Mouse (Mus musculus): ENCODE measurements at regions not wholly inside any gene's neighbourhood (a gene's known extent, or its start where the extent isn't known, plus 50 kb on each side); places are given as distances from the start of the nearest gene placed in this dataset.

- DNase-seq (ENCODE audit: low spot score) = no peak
- Histone ChIP-seq H3K4me3 (no peak overlapping the region), H3K4me1 (no peaks in the 10 kb centered on the region), H3K27ac (no peak overlapping the region), H3K27me3 (ENCODE audit: low read depth, poor library complexity, severe bottlenecking) (no peaks in the 10 kb centered on the region), H3K36me3 (no peaks in the 10 kb centered on the region), H3K9me3 (replicated peaks) (no peaks in the 10 kb centered on the region)
- WGBS = 98% methylated on average over 2 of the region's 2 CpGs
Observed at GRCm38 (mm10) chr8:56789549-56790270, 238.8 kb downstream of the Fbxo8 start.

- H3K36me3 ChIP-seq = no peaks in the 10 kb centered on the region
- no peak overlapping the region for H3K4me3 ChIP-seq
- no peaks in the 10 kb centered on the region for H3K27me3 ChIP-seq (ENCODE audit: low read depth, poor library complexity, severe bottlenecking)
- no peaks in the 10 kb centered on the region for H3K9me3 ChIP-seq (replicated peaks)
- peak; percentile 63 for DNase-seq (ENCODE audit: low spot score)
- 0 out of 2 replicates have a peak overlapping the region, but pooled peaks have one; percentile 19 for H3K27ac ChIP-seq
- WGBS = 26% methylated on average over 5 of the region's 5 CpGs
- H3K4me1 ChIP-seq = peaks cover 37% of the 10 kb centered on the region
Observed at GRCm38 (mm10) chr8:56832651-56833050, 281.8 kb downstream of the Fbxo8 start.

- H3K27ac ChIP-seq = peak overlapping the region; percentile 71
- H3K36me3 ChIP-seq = no peaks in the 10 kb centered on the region
- H3K9me3 ChIP-seq (replicated peaks) = no peaks in the 10 kb centered on the region
- no peak overlapping the region; the same call in 1 of the 2 replicates for H3K4me3 ChIP-seq
- peaks cover 41% of the 10 kb centered on the region for H3K4me1 ChIP-seq
- WGBS = 33% methylated on average over 4 of the region's 4 CpGs
- no peaks in the 10 kb centered on the region for H3K27me3 ChIP-seq (ENCODE audit: low read depth, poor library complexity, severe bottlenecking)
- no peak for DNase-seq (ENCODE audit: low spot score)
Observed at GRCm38 (mm10) chr8:56833129-56833528, 282.2 kb downstream of the Fbxo8 start.

DNA sequence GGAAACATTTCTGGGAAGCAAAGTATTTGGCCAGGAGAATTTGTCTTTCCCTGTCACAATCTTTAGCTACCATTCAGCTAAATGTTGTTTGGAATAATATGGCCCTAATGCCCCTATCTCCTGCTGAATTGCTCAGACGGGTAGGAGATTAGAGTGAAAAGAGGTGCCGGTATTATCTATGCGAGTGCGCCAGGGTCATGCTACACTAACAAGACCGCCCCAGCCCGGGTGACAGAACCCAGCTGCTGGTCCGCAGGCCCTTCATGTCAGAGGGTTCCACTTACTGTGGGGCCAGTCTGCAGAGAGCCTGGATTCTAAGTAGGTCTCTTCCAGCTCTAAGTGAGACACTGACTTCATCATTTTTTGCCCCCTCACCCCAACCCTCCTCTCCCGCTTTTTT is 332.6 kb downstream of the Fbxo8 start:
- H3K9me3 ChIP-seq (replicated peaks) = no peaks in the 10 kb centered on the region
- H3K27me3 ChIP-seq (ENCODE audit: low read depth, poor library complexity, severe bottlenecking) = no peaks in the 10 kb centered on the region
- 0 out of 2 replicates have a peak overlapping the region, but pooled peaks have one; percentile 10 for H3K27ac ChIP-seq
- 0 out of 2 replicates have a peak, but pooled peaks cover 4% of the 10 kb centered on the region for H3K4me1 ChIP-seq
- WGBS = 19% methylated on average over 8 of the region's 8 CpGs
- H3K36me3 ChIP-seq = no peaks in the 10 kb centered on the region
- DNase-seq (ENCODE audit: low spot score) = peak; percentile 36
- no peak overlapping the region for H3K4me3 ChIP-seq

DNA sequence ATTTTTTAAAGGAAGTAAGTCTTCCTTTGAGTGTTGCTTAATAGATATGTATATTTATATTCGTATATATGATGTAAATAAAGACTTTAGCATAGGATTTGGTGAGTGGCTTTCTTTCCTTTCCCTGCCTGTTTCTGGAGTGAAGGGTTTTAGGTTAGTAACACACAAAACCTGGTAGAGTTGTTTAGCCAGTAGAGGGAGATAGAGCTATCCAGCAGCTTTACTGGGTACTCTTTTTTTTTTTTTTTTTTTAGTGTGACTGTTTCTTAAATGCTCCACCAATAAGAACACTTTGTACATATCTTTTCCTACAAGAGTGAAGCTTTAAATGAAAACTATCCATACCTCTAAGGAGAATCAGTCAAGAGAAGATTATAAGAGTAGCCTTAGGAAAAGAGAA is 333.3 kb downstream of the Fbxo8 start:
- 10% methylated on average over 1 of the region's 1 CpGs for WGBS
- H3K4me3 ChIP-seq = no peak overlapping the region
- 0 out of 2 replicates have a peak, but pooled peaks cover 4% of the 10 kb centered on the region for H3K4me1 ChIP-seq
- no peaks in the 10 kb centered on the region for H3K9me3 ChIP-seq (replicated peaks)
- no peak overlapping the region for H3K27ac ChIP-seq
- no peaks in the 10 kb centered on the region for H3K36me3 ChIP-seq
- DNase-seq (ENCODE audit: low spot score) = no peak
- H3K27me3 ChIP-seq (ENCODE audit: low read depth, poor library complexity, severe bottlenecking) = no peaks in the 10 kb centered on the region

DNA sequence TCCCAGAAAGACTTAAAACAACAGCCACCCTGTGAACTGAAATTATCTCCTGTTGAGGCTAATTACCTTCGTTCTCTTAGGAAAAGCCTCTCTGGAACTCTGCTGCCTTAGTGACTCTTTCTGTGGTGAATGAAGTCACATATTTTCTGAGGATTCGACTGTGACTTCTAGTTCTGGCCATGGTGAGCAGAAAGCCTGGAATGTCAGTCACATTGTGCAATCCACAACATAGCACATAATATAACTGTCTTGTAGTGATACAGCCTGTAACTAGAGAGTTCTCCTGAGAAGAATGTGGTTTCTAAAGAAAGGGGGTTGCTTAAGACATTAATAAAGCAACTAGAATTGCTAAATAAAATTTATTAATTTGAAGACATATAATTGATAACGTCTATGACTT is 342.7 kb downstream of the Fbxo8 start:
- no peak for DNase-seq (ENCODE audit: low spot score)
- H3K36me3 ChIP-seq = no peaks in the 10 kb centered on the region
- H3K4me3 ChIP-seq = no peak overlapping the region
- WGBS = 50% methylated on average over 3 of the region's 3 CpGs
- H3K4me1 ChIP-seq = peaks cover 7% of the 10 kb centered on the region
- H3K9me3 ChIP-seq (replicated peaks) = no peaks in the 10 kb centered on the region
- no peak overlapping the region for H3K27ac ChIP-seq
- H3K27me3 ChIP-seq (ENCODE audit: low read depth, poor library complexity, severe bottlenecking) = no peaks in the 10 kb centered on the region

DNA sequence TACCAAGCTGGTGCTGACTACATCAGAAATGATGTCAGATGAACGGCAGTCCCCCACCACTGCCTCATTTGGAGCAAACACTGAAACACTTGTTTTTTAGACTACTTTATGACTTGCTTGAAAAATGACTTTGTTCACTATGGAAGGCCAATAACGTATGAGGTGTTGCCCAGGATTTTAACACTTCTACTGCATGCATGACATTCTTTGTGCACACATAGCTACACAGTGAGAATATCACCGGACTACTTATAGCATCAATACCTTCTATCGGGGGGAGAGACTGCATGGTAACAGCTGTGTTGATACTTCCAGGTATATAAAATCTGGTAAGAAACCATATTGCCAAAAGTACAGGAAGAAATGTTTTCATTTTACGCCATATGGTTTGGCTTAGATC is 364.5 kb downstream of the Fbxo8 start:
- peak; percentile 54 for DNase-seq (ENCODE audit: low spot score)
- H3K27me3 ChIP-seq (ENCODE audit: low read depth, poor library complexity, severe bottlenecking) = no peaks in the 10 kb centered on the region
- no peaks in the 10 kb centered on the region for H3K36me3 ChIP-seq
- WGBS = 46% methylated on average over 5 of the region's 5 CpGs
- no peak overlapping the region for H3K4me3 ChIP-seq
- peaks cover 24% of the 10 kb centered on the region for H3K4me1 ChIP-seq
- H3K27ac ChIP-seq = peak overlapping the region; percentile 76
- no peaks in the 10 kb centered on the region for H3K9me3 ChIP-seq (replicated peaks)

GRCm38 (mm10) chr8:56915989-56916388 is 365.1 kb downstream of the Fbxo8 start:
- Histone ChIP-seq H3K4me3 (peak overlapping the region; percentile 15; the same call in 1 of the 2 replicates), H3K9me3 (replicated peaks) (no peaks in the 10 kb centered on the region), H3K4me1 (peaks cover 24% of the 10 kb centered on the region), H3K36me3 (no peaks in the 10 kb centered on the region), H3K27ac (peak overlapping the region; percentile 76), H3K27me3 (ENCODE audit: low read depth, poor library complexity, severe bottlenecking) (no peaks in the 10 kb centered on the region)
- WGBS = 40% methylated on average over 5 of the region's 5 CpGs
- DNase-seq (ENCODE audit: low spot score) = peak; percentile 48

DNA sequence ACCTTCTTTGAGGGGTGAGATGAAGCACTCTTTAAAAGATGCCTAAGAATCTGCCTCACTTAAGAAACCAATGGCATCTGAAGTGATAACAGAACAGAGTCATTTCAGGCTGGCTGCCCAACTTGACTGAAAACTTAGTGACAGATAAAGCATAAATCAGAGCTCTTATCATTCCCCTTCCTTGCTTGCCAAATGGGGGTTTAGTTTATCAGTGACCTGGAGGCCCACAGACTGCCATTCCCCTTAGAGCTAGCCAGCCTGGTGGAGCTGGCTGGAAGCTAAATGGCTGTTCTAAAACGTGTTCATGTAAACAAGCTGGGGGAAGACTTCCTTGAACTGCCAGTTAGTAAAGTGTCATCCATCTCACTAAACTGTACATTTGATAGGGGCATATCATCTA is 373.8 kb downstream of the Fbxo8 start:
- H3K27ac ChIP-seq = no peak overlapping the region
- 0 out of 2 replicates have a peak, but pooled peaks cover 6% of the 10 kb centered on the region for H3K27me3 ChIP-seq (ENCODE audit: low read depth, poor library complexity, severe bottlenecking)
- 0% methylated on average over 1 of the region's 1 CpGs for WGBS
- no peak overlapping the region for H3K4me3 ChIP-seq
- no peak for DNase-seq (ENCODE audit: low spot score)
- peaks cover 8% of the 10 kb centered on the region; the same call in 1 of the 2 replicates for H3K4me1 ChIP-seq
- no peaks in the 10 kb centered on the region for H3K36me3 ChIP-seq
- no peaks in the 10 kb centered on the region for H3K9me3 ChIP-seq (replicated peaks)

- no peak for DNase-seq (ENCODE audit: low spot score)
- H3K27me3 ChIP-seq (ENCODE audit: low read depth, poor library complexity, severe bottlenecking) = 0 out of 2 replicates have a peak, but pooled peaks cover 4% of the 10 kb centered on the region
- no peaks in the 10 kb centered on the region for H3K9me3 ChIP-seq (replicated peaks)
- H3K4me3 ChIP-seq = no peak overlapping the region
- peaks cover 8% of the 10 kb centered on the region; the same call in 1 of the 2 replicates for H3K4me1 ChIP-seq
- no peak overlapping the region for H3K27ac ChIP-seq
- WGBS = 94% methylated on average over 1 of the region's 1 CpGs
- no peaks in the 10 kb centered on the region for H3K36me3 ChIP-seq
Observed at GRCm38 (mm10) chr8:56927166-56927565, 376.3 kb downstream of the Fbxo8 start.

- Histone ChIP-seq H3K4me3 (no peak overlapping the region), H3K27me3 (ENCODE audit: low read depth, poor library complexity, severe bottlenecking) (no peaks in the 10 kb centered on the region), H3K4me1 (peaks cover 18% of the 10 kb centered on the region), H3K36me3 (no peaks in the 10 kb centered on the region), H3K9me3 (replicated peaks) (no peaks in the 10 kb centered on the region), H3K27ac (no peak overlapping the region)
- 58% methylated on average over 6 of the region's 6 CpGs for WGBS
- DNase-seq (ENCODE audit: low spot score) = no peak
Observed at GRCm38 (mm10) chr8:56929076-56929475, 378.2 kb downstream of the Fbxo8 start.

- 38% methylated on average over 6 of the region's 6 CpGs for WGBS
- Histone ChIP-seq H3K27me3 (ENCODE audit: low read depth, poor library complexity, severe bottlenecking) (no peaks in the 10 kb centered on the region), H3K27ac (no peak overlapping the region), H3K36me3 (no peaks in the 10 kb centered on the region), H3K9me3 (replicated peaks) (no peaks in the 10 kb centered on the region), H3K4me3 (no peak overlapping the region), H3K4me1 (peaks cover 15% of the 10 kb centered on the region)
- DNase-seq (ENCODE audit: low spot score) = no peak
Observed at GRCm38 (mm10) chr8:56932421-56932820, 381.5 kb downstream of the Fbxo8 start.

DNA sequence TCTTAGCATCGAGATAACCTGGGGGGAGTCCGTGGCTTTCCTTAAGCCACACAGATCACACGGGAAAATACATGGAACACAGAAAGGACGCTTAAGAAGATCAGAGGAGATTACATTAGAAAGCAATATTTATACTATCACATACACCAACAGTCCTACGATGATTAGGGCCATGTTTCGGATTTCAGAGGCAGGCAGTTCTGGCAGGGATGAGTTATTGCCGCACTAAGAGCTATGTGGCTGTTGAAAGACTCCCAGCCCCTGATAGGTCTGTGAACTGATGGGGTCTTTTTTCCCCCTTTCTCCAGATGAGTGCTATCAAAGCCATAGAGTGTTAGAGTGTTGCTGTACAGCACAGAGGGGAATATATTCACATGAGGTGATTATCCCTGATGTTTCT is 358.6 kb upstream of the Hand2 start:
- Histone ChIP-seq H3K36me3 (no peaks in the 10 kb centered on the region), H3K9me3 (replicated peaks) (no peaks in the 10 kb centered on the region), H3K4me3 (no peak overlapping the region), H3K4me1 (peaks cover 44% of the 10 kb centered on the region), H3K27me3 (ENCODE audit: low read depth, poor library complexity, severe bottlenecking) (no peaks in the 10 kb centered on the region), H3K27ac (0 out of 2 replicates have a peak overlapping the region, but pooled peaks have one; percentile 53)
- WGBS = 27% methylated on average over 7 of the region's 7 CpGs
- DNase-seq (ENCODE audit: low spot score) = peak; percentile 57
